Mouse (Mus musculus): Measurements from ENCODE around the gene Emc7.
"Not testable (repeated sequence)": the region's sequence is repeated elsewhere in the genome, so short reads cannot be mapped to it uniquely, and the experiment has no call there.

Gene Emc7

GRCm38 (mm10) chr2:112454862-112455564 is at the start of gene Emc7:
Gene Emc7 (plus strand): TSS chr2:112454997.
- DNase-seq (ENCODE audit: low spot score): peak; percentile 94

DNA sequence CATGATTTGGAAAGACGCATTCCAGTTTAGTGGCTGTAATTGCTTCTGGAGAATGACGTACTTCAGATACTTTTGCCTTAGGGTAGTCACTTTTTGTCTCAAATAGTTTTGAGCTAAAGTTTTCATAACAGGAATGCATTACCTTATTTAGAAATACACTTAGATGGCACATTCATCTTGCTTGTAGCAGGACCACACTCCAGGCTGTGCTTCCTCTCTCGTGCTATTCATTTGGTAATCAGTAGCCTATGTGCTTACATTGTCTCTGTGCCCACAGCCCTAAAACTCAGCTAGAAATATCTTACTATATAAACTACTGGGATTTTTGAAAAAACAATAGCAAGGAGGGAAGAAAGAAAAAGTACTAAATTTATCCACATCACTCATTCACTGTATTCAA is 47.8 kb upstream of the Emc7 start:
- DNase-seq (ENCODE audit: low spot score): no peak

DNA sequence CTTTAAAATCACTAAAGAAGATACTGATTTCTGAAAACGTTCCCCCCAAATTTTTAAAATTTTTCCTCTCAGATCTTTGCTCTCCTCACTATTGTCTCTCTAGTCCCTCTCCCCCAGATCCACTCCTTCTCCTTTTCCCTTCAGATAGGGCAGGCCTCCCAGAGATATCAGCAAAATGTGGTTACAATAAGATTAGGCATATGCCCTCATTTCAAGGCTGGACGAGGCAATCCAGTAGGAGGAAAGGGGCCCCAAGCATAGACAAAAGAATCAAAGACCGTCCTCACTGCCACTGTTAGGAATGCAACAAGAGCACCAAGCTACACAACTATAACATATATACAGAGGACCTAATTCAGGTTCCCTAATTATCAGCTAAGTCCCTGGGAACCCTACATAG is 29.5 kb upstream of the Emc7 start:
- DNase-seq (ENCODE audit: low spot score): no peak

DNA sequence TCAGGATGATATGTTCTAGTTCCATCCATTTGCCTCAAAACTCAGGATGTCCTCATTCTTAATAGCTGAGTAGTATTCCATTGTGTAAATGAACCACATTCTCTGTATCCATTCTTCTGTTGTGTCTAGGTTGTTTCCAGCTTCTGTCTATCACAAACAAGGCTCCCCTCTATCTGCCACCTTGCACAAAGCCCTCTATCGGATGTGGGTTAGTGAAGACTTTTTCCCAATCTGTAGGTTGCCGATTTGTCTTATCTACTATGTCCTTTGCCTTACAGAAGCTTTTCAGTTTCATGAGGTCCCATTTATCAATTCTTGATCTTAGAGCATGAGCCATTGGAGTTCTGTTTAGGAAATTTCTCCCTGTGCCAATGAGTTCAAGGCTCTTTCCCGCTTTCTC is 26.3 kb upstream of the Emc7 start:
- DNase-seq (ENCODE audit: low spot score): not testable (repeated sequence)

- DNase-seq (ENCODE audit: low spot score): no peak
Observed at GRCm38 (mm10) chr2:112429665-112430064, 25.1 kb upstream of the Emc7 start.

DNA sequence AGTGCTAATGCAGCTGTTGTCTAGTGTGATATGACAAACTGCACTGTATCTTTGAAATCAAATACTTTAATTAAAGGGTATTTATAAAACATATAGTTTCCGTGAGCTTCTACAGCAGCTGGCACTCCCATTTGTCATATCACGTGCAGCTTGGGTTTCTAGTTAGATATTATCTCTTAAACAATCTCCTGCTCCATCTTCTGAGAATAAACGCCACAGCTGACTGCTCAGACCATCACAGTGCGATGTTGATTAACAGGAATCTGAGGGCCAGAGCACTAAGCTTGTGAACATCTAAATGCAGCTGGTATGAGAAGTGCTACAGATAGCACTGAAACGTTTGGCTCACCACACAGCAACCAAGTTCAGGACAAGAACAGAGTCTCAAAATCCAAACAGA is 24.4 kb upstream of the Emc7 start:
- no peak for DNase-seq (ENCODE audit: low spot score)

DNA sequence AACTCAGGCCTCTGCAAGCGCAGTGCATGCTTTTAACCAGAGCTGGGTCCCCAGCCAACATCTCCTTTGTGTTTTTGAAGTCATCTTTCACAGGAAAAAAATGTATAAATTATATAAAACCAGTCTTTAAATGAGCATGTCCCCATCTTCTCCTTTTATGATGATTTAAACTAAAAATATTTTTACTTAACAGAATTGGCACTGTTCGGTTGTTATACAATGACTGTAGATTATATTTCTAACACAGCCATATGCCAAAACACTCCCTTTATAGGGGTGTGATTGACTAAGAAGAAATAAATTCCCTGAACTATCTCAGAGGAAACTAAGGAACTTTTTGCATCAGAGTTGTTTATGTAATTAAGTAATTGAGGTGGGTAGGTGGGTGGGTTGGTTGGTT is 22.3 kb upstream of the Emc7 start:
- DNase-seq (ENCODE audit: low spot score): no peak

DNA sequence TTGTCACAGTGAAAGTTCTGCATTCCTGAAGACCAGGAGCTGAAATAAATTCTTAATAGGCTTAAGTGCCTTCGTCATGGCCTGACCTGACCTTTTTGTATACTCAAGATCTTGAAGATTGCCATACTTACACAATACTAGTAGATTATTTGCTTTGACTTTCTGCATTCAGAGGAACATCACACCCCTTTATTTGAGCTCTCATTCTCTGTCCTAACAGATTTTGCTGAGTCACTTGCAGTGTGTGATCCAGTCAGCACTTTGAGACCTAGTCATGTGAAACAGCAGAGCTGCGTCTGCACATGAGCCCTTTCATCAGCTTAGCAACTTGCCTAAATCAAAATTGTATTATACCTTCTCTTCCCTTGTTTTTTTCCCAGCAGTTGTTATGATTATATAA is 21.4 kb upstream of the Emc7 start:
- DNase-seq (ENCODE audit: low spot score): peak; percentile 39

DNA sequence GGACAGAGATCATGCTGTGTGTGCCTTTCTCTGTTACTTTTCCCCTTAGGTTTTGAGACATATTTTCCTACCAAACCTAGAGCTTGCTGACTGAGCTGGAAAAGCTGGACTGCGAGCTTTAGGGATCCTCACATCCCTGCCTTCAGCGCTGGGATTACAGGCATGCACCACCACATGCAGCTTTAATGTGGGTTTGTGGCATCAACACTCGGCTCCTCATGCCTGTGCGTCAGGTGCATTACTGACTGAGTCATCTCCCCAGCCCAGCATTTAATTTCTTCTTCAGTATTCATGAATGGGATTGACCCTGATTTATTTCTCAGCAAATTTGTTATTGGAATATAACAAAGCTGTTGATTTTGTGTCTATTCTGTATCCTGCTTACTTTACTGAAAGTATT is 18.5 kb upstream of the Emc7 start:
- DNase-seq (ENCODE audit: low spot score): no peak

DNA sequence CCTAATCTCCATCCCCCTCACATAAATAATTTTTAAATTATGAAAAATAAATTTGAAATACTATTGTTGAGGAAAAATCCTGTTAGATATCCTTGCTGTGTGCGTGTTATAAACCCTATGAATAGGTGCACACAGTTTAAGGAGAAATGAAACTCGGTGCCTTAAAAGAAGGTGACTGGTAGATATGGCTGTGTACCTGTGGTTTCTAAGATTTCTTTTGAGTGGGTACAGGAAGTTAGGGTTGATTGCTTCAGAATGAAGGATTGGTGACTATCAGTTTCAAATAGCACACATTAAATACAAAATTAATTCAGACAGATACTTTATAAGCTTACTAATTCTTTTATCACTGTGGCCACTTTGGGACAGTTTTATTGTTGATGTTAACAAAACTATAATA is 17.2 kb upstream of the Emc7 start:
- no peak for DNase-seq (ENCODE audit: low spot score)

DNA sequence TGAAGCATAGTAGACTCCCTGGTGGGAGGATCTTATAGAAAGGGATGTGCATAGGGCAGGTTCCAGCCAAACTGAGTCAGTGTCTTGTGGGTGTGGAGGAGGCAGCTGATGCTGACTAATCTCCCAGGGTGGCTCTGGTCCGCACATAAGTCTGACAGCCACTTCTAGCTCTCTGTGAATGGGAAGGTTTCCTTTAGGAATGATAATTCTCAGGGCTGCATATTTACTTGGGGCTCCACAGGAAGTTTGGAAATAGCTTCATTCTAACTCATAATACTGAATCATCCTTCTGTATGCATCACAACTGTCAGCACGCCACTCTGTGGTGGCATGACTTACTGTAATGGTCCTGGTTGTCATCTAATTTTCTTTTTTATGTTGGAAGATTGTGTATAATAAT is 11.3 kb upstream of the Emc7 start:
- DNase-seq (ENCODE audit: low spot score): no peak

- DNase-seq (ENCODE audit: low spot score): no peak
Observed at GRCm38 (mm10) chr2:112445511-112445910, 9.3 kb upstream of the Emc7 start.

GRCm38 (mm10) chr2:112448046-112448445 is 6.8 kb upstream of the Emc7 start:
- DNase-seq (ENCODE audit: low spot score): not testable (repeated sequence)

DNA sequence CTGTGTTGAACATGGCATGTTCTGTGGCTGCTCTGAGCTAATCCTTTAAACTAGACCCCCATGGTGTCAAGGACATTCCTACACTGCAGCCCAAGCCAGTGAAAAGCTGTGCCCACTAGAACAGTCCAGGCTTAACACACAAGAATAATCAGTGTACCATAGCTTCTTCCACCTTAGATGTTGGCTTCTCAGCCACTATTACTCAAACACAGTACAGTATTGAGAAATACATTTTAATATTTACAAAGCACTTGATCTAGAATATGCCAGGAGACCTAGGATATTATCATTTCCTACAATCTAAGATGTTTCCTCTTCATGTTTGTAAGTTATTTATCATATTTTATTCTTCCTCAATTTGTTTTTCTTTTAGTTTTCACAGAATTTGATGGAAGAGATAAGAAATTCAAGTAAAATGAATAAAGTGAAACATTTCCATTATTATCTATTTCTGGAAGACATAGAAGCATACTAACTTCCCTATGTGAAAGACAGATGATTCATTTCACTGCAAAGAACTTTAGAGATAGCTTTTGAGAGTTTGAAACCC is 6.2 kb upstream of the Emc7 start:
- no peak for DNase-seq (ENCODE audit: low spot score)

DNA sequence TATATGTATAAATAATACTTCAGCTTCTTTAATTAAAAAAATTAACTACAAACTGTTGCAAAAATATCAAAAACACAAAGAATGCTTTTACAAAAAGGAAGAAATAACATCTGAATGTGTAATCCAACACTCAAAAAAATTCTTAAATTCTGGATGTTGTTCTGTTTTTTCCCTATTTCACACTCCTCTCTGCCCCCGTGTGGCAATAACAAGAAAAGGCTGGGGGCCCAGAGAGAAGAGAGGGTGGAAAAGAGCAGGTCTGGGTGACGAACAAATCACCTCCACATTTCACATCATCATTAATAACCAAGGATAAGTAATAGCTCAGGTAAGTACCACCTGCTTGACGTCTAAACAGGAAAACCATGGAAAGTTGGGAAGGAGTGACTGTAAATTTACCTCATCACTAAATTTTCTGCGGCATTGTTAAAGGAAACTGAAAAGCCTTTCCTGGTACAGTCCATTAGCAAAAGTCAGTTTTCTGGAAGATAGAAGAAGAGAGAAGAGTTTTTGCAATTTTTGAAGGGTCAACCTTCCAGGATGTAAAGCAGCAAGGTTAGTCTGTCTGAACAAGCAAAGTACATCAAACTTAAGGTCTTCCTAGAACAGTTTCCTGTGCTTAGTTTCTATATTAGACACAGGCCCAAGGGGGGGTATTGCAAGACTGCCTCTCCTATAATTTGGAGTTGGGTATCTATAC is 5.0 kb upstream of the Emc7 start:
- peak; percentile 76 for DNase-seq (ENCODE audit: low spot score)

DNA sequence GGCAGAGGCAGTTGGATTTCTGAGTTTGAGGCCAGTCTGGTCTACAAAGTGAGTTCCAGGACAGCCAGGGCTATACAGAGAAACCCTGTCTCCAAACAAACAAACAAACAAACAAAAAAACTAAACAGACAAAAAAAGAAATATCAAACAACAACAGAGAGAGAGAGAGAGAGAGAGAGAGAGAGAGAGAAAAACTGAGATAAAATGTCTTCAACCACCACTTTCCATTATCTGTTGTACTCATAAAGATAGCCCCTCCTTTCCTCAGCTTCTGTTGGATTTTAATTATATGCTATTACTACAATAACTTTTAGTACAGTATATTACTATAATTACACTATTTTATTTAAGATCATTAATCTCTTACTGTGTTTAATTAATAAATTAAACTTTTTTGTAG is 2.3 kb upstream of the Emc7 start:
- DNase-seq (ENCODE audit: low spot score): not testable (repeated sequence)

GRCm38 (mm10) chr2:112454125-112454861 is 504 bp upstream of the Emc7 start:
- no peak for DNase-seq (ENCODE audit: low spot score)

GRCm38 (mm10) chr2:112460557-112460956 is 5.8 kb downstream of the Emc7 start:
- no peak for DNase-seq (ENCODE audit: low spot score)

DNA sequence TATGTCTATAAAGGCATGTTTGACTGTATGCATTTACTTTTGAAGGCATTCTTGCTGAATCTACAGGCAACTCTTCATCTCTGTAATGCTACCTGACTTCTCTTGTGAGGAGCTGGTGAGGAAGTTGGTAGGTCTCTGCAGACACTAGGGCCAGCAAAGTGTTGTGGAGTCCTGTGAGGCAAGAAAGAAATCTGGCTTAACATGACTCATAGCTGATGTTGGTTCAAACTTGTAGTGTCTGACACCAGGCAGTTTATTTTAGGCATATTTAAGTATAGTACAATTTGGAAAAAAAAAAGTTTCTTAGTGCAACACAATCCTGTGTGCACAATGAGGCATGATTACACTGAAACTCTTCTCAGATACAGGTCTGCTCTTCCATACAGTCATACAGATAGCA is 14.7 kb downstream of the Emc7 start:
- DNase-seq (ENCODE audit: low spot score): no peak

DNA sequence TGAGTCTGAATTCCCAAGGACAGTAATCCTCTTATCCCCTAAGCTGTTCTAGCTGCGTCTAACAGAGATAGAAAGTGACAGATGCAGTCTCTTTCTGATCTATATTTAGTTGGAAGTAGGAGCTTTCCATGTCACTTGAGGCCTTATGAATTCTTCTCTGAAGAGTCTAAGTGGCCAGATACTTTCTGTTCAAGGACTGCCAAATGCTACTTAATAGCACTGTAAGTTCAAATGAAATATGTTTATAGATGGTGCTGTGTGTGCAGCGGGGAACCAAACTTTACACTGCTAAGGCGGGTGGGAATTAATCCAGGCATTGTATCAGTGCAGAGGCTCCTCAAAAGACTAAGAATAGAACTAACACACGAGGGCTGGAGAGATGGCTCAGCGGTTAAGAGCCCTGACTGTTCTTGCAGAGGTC is 16.2 kb downstream of the Emc7 start:
- no peak for DNase-seq (ENCODE audit: low spot score)

DNA sequence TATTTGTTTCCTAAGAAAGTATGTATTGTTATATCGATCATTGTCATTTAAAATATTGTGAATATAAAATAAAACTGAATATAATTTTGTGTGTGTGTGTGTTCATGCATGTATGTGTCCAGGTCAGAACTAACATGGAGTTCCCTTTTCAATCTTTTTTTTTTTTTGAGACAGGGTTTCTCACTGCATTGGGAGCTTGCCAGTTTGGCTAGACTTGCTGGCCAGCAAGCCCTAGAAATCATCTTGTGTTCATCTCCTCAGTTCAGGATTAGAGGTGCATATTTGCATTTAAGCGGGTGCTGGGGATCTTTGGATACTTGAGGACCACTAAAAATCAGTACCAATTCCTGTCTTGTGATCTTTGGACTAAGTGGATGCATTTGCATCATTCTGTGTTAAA is 17.3 kb downstream of the Emc7 start:
- DNase-seq (ENCODE audit: low spot score): peak; percentile 49

DNA sequence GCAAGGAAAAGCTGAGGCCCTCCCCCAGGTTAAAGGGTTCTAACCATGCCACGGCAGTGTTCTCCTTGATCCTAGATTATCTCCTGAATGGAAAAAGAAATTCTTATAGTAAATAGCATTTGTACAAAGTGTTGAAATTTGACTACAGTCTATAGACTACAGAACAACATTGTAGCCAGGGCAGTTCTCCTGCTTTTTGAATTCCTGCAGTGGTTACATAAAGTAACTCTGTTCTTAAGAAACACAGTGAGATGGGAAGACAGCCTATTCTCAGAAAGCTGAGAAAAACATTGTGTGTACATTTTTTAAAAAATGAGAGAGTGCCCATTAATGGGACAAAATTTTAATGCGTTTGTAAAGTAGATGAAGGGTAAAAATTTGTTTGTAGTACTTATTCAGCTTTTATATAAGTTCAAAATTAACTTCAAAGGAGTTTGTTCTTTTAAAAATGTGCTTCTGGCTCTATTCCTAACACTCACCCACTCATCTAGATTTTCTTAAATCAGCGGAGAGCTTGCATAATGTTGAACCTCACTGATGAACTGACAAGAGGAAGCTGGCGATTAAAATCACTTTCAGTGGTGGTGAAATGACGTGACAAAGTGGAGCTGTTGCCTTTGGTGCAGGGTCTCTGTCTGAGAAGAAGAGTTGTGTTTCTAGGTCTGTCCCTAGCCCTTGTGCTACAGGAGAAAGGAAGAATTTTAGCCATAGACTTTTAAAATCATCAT is 20.4 kb downstream of the Emc7 start:
- DNase-seq (ENCODE audit: low spot score): no peak

Measured in adipocyte (in vitro differentiated cells).